Mouse (Mus musculus): ENCODE data around the gene Kmo. TPM values are rescaled to one million over a fixed set of nuclear protein-coding genes. Genes with fewer than 3 reads are reported as not detected.
A peak's percentile ranks its signal among the peaks of the same experiment; 100 is the strongest.

The Kmo gene
- polyA plus RNA-seq, 1 experiment from 2014 or later = 0.53 TPM

GRCm38 (mm10) chr1:175680995-175681394 lies 60.8 kb downstream of the Kmo start:
- 82% methylated on average over 6 of the region's 6 CpGs for WGBS
- Histone ChIP-seq H3K9me3 (ENCODE audit: control insufficient read depth) (no peaks in the 10 kb centered on the region), H3K36me3 (ENCODE audit: control insufficient read depth, insufficient read depth) (no peaks in the 10 kb centered on the region)

GRCm38 (mm10) chr1:175691686-175692245 lies 71.6 kb downstream of the Kmo start:
- peak overlapping the region; percentile 79 for H3K4me3 ChIP-seq (ENCODE audit: low read depth, low read length)
- WGBS = 2% methylated on average over 22 of the region's 22 CpGs
- H3K4me1 ChIP-seq (replicated peaks; ENCODE audit: control insufficient read depth, insufficient read depth, low read length) = no peaks in the 10 kb centered on the region

More at GRCm38 (mm10) chr1:175680995-175681394, 60.8 kb downstream of the Kmo start:
- H3K4me3 ChIP-seq (ENCODE audit: low read depth, low read length) = no peak overlapping the region
- no peak overlapping the region for H3K27ac ChIP-seq (ENCODE audit: low read depth, low read length)
- no peak for TF ChIP-seq CTCF (IDR thresholded peaks at IDR 0.05; ENCODE audit: low read depth)
- no peaks in the 10 kb centered on the region for H3K4me1 ChIP-seq (replicated peaks; ENCODE audit: control insufficient read depth, insufficient read depth, low read length)
- no peak overlapping the region for H3K9ac ChIP-seq (ENCODE audit: low read depth, low read length)
- ATAC-seq = no peak
- H3K4me2 ChIP-seq (replicated peaks; ENCODE audit: low read depth) = no peak overlapping the region
- no peaks in the 10 kb centered on the region for H3K27me3 ChIP-seq (replicated peaks; ENCODE audit: control insufficient read depth, insufficient read depth, low read length)

DNA sequence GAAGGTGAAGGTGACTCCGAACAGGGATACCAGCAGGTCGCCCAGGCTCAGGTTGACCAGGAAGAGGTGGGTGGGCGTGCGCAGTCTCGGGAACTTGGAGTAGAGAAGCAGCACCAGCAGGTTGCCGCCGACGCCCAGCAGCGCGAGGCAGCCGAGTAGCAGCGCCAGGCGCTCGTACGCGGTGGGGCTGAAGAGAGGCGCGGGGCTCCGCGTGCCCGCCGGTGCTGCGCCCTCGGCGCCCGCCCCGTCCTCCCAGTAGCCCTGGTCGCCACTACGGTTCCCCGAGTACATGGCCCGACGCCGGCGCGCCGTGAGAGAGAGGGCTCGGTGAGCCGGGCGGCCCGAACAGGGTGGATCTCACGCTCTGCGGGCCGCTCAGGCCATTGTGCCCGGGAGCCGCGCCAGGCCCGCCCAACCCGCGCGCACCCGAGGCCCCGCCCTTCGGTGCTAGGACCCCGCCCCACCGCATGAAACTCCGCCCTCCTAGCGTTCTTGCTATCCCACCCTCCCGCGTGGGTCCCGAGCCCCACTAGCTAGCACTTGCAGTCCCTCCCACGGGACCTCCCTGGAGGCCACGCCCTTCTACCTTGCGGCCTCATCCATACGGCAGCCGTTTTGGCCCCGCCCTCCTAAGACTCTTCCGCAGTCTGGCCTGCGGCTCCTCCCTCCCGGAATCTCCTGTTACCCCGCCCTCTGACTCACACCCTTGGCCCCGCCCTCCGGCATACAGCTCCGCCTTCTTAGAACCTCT lies 72.2 kb downstream of the Kmo start, which contains the start of the genes Opn3 and Chml:
Gene Opn3 (minus strand): TSS at position 531 of the 751 bp plus-strand sequence.
Gene Chml (minus strand): TSS at position 656 of the 751 bp plus-strand sequence.
- Histone ChIP-seq H3K4me3 (ENCODE audit: low read depth, low read length) (peak within 1 kb of the TSS; percentile 79), H3K27ac (ENCODE audit: low read depth, low read length) (peak within 1 kb of the TSS; percentile 66), H3K9me3 (ENCODE audit: control insufficient read depth) (no peaks in the 10 kb centered on the region), H3K9ac (ENCODE audit: low read depth, low read length) (peak within 1 kb of the TSS; percentile 83), H3K36me3 (ENCODE audit: control insufficient read depth, insufficient read depth) (peaks cover 8% of the 10 kb centered on the region), H3K27me3 (replicated peaks; ENCODE audit: control insufficient read depth, insufficient read depth, low read length) (no peaks in the 10 kb centered on the region), H3K4me1 (replicated peaks; ENCODE audit: control insufficient read depth, insufficient read depth, low read length) (no peaks in the 10 kb centered on the region), H3K4me2 (replicated peaks; ENCODE audit: low read depth) (peak within 1 kb of the TSS; percentile 84)
- WGBS = under 1% methylated on average over 63 of the region's 73 CpGs
- TF ChIP-seq CTCF (IDR thresholded peaks at IDR 0.05; ENCODE audit: low read depth) = no peak
- ATAC-seq = peak; percentile 99

More at GRCm38 (mm10) chr1:175691686-175692245, 71.6 kb downstream of the Kmo start:
- H3K9me3 ChIP-seq (ENCODE audit: control insufficient read depth) = no peaks in the 10 kb centered on the region
- TF ChIP-seq CTCF (IDR thresholded peaks at IDR 0.05; ENCODE audit: low read depth) = no peak
- peak overlapping the region; percentile 66 for H3K27ac ChIP-seq (ENCODE audit: low read depth, low read length)
- H3K36me3 ChIP-seq (ENCODE audit: control insufficient read depth, insufficient read depth) = peaks cover 14% of the 10 kb centered on the region
- peak overlapping the region; percentile 83 for H3K9ac ChIP-seq (ENCODE audit: low read depth, low read length)
- H3K27me3 ChIP-seq (replicated peaks; ENCODE audit: control insufficient read depth, insufficient read depth, low read length) = no peaks in the 10 kb centered on the region
- peak overlapping the region; percentile 84 for H3K4me2 ChIP-seq (replicated peaks; ENCODE audit: low read depth)
- no peak for ATAC-seq

DNA sequence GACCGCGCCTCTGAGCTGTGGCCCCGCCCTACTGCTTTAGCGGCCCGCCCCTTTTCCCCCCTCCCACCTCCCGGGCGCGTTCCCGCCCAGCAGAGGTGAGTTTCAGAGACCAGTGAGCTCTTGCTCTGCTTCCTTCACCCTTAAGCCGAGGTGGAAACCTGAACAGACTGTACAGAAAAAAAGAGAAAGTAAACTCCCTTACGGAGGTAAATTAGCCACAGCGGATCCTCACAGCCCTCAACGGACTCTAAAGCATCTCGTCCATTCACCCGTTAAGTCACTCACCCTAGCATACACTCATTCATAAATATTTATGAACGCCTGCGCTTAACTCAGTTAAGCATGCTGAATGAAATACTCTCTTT lies 72.8 kb downstream of the Kmo start:
- 1% methylated on average over 17 of the region's 17 CpGs for WGBS
- ATAC-seq = no peak

GRCm38 (mm10) chr1:175693429-175693960 lies 73.3 kb downstream of the Kmo start:
- Histone ChIP-seq H3K4me2 (replicated peaks; ENCODE audit: low read depth) (peak overlapping the region; percentile 84), H3K4me1 (replicated peaks; ENCODE audit: control insufficient read depth, insufficient read depth, low read length) (no peaks in the 10 kb centered on the region), H3K27me3 (replicated peaks; ENCODE audit: control insufficient read depth, insufficient read depth, low read length) (no peaks in the 10 kb centered on the region), H3K9ac (ENCODE audit: low read depth, low read length) (0 out of 2 replicates have a peak overlapping the region, but pooled peaks have one; percentile 37), H3K36me3 (ENCODE audit: control insufficient read depth, insufficient read depth) (no peaks in the 10 kb centered on the region; the same call in 1 of the 2 replicates), H3K9me3 (ENCODE audit: control insufficient read depth) (no peaks in the 10 kb centered on the region), H3K4me3 (ENCODE audit: low read depth, low read length) (peak overlapping the region; percentile 79), H3K27ac (ENCODE audit: low read depth, low read length) (no peak overlapping the region)
- no peak for ATAC-seq
- WGBS = 31% methylated on average over 12 of the region's 12 CpGs
- TF ChIP-seq CTCF (IDR thresholded peaks at IDR 0.05; ENCODE audit: low read depth) = no peak

More for the DNA sequence above, 72.8 kb downstream of the Kmo start:
- Histone ChIP-seq H3K27ac (ENCODE audit: low read depth, low read length) (no peak overlapping the region; the same call in 1 of the 2 replicates), H3K9ac (ENCODE audit: low read depth, low read length) (peak overlapping the region; percentile 37; the same call in 1 of the 2 replicates), H3K27me3 (replicated peaks; ENCODE audit: control insufficient read depth, insufficient read depth, low read length) (no peaks in the 10 kb centered on the region), H3K4me2 (replicated peaks; ENCODE audit: low read depth) (peak overlapping the region; percentile 84), H3K9me3 (ENCODE audit: control insufficient read depth) (no peaks in the 10 kb centered on the region), H3K4me3 (ENCODE audit: low read depth, low read length) (peak overlapping the region; percentile 79), H3K4me1 (replicated peaks; ENCODE audit: control insufficient read depth, insufficient read depth, low read length) (no peaks in the 10 kb centered on the region), H3K36me3 (ENCODE audit: control insufficient read depth, insufficient read depth) (peaks cover 3% of the 10 kb centered on the region)
- no peak for TF ChIP-seq CTCF (IDR thresholded peaks at IDR 0.05; ENCODE audit: low read depth)

DNA sequence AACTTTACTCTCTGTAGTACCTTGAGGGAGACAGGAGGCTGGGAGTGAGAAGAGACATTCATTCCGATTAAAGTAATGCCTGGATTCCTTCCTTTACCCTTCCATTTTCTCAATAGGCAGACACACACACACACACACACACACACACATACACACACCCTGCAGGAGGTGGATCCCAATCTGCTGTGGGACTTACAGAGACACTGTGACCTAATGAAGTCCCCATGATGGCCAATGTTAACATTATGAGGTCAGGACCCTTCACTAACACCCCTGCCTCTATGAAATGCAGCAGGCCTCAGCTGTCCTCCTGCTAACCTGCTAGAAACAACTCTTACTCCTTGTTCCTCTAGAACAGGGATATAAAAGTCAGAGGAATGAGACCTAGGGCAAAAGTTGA lies 78.1 kb downstream of the Kmo start, which contains the start of gene Wdr64:
Gene Wdr64 (plus strand): TSS at position 301 of the 400 bp plus-strand sequence.
- Histone ChIP-seq H3K36me3 (ENCODE audit: control insufficient read depth, insufficient read depth) (no peaks in the 10 kb centered on the region), H3K4me1 (replicated peaks; ENCODE audit: control insufficient read depth, insufficient read depth, low read length) (no peaks in the 10 kb centered on the region), H3K9ac (ENCODE audit: low read depth, low read length) (no peak within 1 kb of the TSS), H3K4me2 (replicated peaks; ENCODE audit: low read depth) (no peak within 1 kb of the TSS), H3K27ac (ENCODE audit: low read depth, low read length) (no peak within 1 kb of the TSS), H3K4me3 (ENCODE audit: low read depth, low read length) (no peak within 1 kb of the TSS), H3K27me3 (replicated peaks; ENCODE audit: control insufficient read depth, insufficient read depth, low read length) (no peaks in the 10 kb centered on the region), H3K9me3 (ENCODE audit: control insufficient read depth) (no peaks in the 10 kb centered on the region)
- TF ChIP-seq CTCF (IDR thresholded peaks at IDR 0.05; ENCODE audit: low read depth) = no peak
- no peak for ATAC-seq
- WGBS = 83% methylated on average over 1 of the region's 1 CpGs

All from intestine, postnatal 0 days (tissue).